Mouse (Mus musculus) G1E (cell line): ENCODE results near the gene Ggt6.

Source experiments
- CTCF ChIP-seq: IDR thresholded peaks from 2 replicates; pipeline ENCODE4 v1.5.1; 2012; ENCODE audit warnings: low read depth, low read length, inconsistent platforms, mixed read lengths
- POLR2AphosphoS5 ChIP-seq: IDR thresholded peaks from 2 replicates; pipeline ENCODE4 v1.6.1; 2012; ENCODE audit warnings: low read depth, low read length, inconsistent platforms; ENCODE audit not compliant: insufficient replicate concordance

DNA sequence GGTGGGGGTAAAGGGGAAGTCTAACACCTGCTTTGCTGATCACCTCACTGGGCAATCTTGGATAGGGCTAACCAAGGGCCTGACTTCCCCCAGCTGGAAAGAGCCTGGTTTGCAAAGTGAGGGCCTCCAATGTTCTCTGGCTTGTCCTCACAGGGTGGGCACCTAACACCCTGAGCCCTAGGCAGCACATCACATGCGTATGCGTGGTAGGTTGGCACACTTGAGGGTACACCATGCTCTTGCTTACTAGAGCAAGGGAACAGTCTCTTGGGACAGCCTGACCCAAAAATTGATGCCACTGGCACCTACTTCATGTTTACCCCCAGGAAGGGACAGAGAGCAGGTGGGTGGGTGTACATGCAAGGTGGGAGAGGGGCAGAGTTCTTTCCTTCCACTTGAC, 52.4 kb downstream of the Ggt6 start:
- no peak for TF ChIP-seq POLR2AphosphoS5
- no peak for TF ChIP-seq CTCF
